ENCODE assay signal across 20 mouse cellular contexts in genomic region chr6:101299434-101299833, GRCm38 (mm10).
"Had no signal": no experiment of that assay in that cellular context is flagged by ENCODE, and none has a peak within 500 bp of the region (broad histone marks: within the 10 kb centered on the region; RNA-seq: fewer than 3 reads in every experiment).

No protein-coding gene starts in this region.

- DNase-seq: kidney, adult 11 months; kidney, adult 9 months; kidney, postnatal 36 days; layer of hippocampus, postnatal 36 days; lung, adult 2 months; lung, postnatal 14 days; lung, postnatal 4 days; thymus, adult 18-20 months; thymus, postnatal 36 days had no signal

- H3K4me1 ChIP-seq: intestine, embryonic 15.5 days; megakaryocyte, embryonic 14.5 days; midbrain, embryonic 10.5 days had no signal

- H3K27me3 ChIP-seq: intestine, embryonic 15.5 days; limb, embryonic 13.5 days; megakaryocyte, embryonic 14.5 days; midbrain, embryonic 13.5 days; neural tube, embryonic 13.5 days had no signal

- H3K36me3 ChIP-seq: intestine, embryonic 15.5 days; midbrain, embryonic 10.5 days; midbrain, embryonic 13.5 days; neural tube, embryonic 13.5 days had no signal

- H3K9me3 ChIP-seq: intestine, embryonic 15.5 days; limb, embryonic 10.5 days; limb, embryonic 13.5 days; midbrain, embryonic 10.5 days; midbrain, embryonic 13.5 days; neural tube, embryonic 13.5 days had no signal

- ATAC-seq: intestine, embryonic 15.5 days; midbrain, embryonic 13.5 days; midbrain, embryonic 16.5 days had no signal

- H3K27ac ChIP-seq: intestine, embryonic 15.5 days; kidney, postnatal 0 days; limb, embryonic 10.5 days; limb, embryonic 13.5 days; liver, embryonic 14.5 days; midbrain, embryonic 10.5 days; midbrain, embryonic 13.5 days; neural tube, embryonic 13.5 days had no signal

- H3K4me3 ChIP-seq: intestine, embryonic 15.5 days; limb, embryonic 10.5 days; limb, embryonic 13.5 days; megakaryocyte, embryonic 14.5 days; midbrain, embryonic 10.5 days; midbrain, embryonic 13.5 days; myocyte; neural tube, embryonic 13.5 days had no signal
